Mouse (Mus musculus) hindbrain, embryonic 14.5 days (tissue): ENCODE results near the gene Capn11. TPM values are rescaled to one million over a fixed set of nuclear protein-coding genes. Genes with fewer than 3 reads are reported as not detected.

Source experiments
- ATAC-seq: fragments of 200-750 bp; cut with Nextera tagmentation; 2 replicates; pipeline ENCODE4 v1.8.0; 2017; ENCODE audit warnings: moderate number of reproducible peaks, mild to moderate bottlenecking, moderate TSS enrichment, moderate library complexity; ENCODE audit not compliant: low FRiP score
- DNase-seq: peaks from one replicate; pipeline ENCODE4 v3.0.0-alpha.2; 2015; ENCODE audit warnings: low spot score
- H3K27ac ChIP-seq: fragments of 300-500 bp; sonication (generic); 2 replicates; pipeline ENCODE4 v1.5.1; 2014; ENCODE audit warnings: mild to moderate bottlenecking, moderate library complexity
- H3K27me3 ChIP-seq: fragments of 300-500 bp; sonication (generic); 2 replicates; pipeline ENCODE4 v1.6.1; 2014; ENCODE audit warnings: mild to moderate bottlenecking, low read length, mixed read lengths; ENCODE audit not compliant: control insufficient read depth, insufficient read depth
- H3K36me3 ChIP-seq: fragments of 300-500 bp; sonication (generic); replicated peaks from 2 replicates; pipeline ENCODE4 v1.6.1; 2014; ENCODE audit not compliant: control insufficient read depth, insufficient read depth
- H3K4me1 ChIP-seq: fragments of 300-500 bp; sonication (generic); replicated peaks from 2 replicates; pipeline ENCODE4 v1.6.1; 2014; ENCODE audit warnings: antibody characterized with exemption, low read length, mixed read lengths; ENCODE audit not compliant: control insufficient read depth, insufficient read depth
- H3K4me2 ChIP-seq: fragments of 300-500 bp; sonication (generic); replicated peaks from 2 replicates; pipeline ENCODE4 v1.6.1; 2014; ENCODE audit warnings: mild to moderate bottlenecking, moderate library complexity
- H3K4me3 ChIP-seq: fragments of 300-500 bp; sonication (generic); replicated peaks from 2 replicates; pipeline ENCODE4 v1.5.1; 2014; ENCODE audit warnings: mild to moderate bottlenecking, low read length
- H3K9ac ChIP-seq: fragments of 300-500 bp; sonication (generic); 2 replicates; pipeline ENCODE4 v1.6.1; 2014
- H3K9me3 ChIP-seq: fragments of 300-500 bp; sonication (generic); 2 replicates; pipeline ENCODE4 v1.6.1; 2016; ENCODE audit warnings: low read length; ENCODE audit not compliant: control insufficient read depth
- WGBS: fragments of 180-500 bp; shearing (Covaris S2); extraction: QIAGEN DNeasy Blood & Tissue Kit; methylation state at CpG from one replicate; pipeline ENCODE4 v1.1.7; 2014; 5-methylcytosine and 5-hydroxymethylcytosine counted together
- polyA plus RNA-seq: library from polyadenylated mRNA; unstranded; fragments of >200 nt; fragmentation: Nextera tagmentation; extraction: Ambion mirVana; gene quantifications from 2 replicates; pipeline ENCODE4 v1.2.1, GENCODE M21; 2014

Capn11 gene
- polyA plus RNA-seq, 1 experiment from 2014 or later: 2.3 TPM

DNA sequence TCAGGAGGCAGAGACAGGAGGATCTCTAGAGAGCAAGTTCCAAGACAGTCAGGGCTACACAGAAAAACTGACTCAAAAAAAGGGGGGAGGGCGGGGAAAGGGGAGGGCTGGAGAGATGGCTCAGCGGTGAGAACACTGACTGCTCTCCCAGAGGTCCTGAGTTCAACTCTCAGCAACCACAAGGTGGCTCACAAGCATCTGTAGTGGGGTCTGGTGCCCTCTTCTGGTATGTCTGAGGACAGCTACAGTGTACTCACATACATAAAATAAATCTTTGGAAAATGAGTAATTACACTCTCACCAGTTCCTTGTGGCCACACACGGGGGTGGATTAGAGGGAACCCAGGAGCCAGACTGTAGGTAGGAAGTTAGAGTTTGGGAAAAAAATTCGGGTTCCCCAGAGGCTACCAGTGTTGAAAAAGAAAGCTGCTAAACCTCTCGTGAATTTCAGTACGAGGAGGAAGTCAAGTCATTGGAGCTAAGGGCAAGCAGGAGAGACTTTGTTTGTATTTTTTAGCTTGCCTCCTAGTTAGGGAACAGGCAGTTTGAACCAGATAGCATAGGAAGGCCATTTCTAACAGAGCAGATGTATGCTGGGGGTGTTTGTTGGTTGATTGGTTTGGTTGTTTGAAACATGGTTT, 76.3 kb downstream of the Capn11 start:
- peaks cover 10% of the 10 kb centered on the region; the same call in 1 of the 2 replicates for H3K4me1 ChIP-seq
- H3K27me3 ChIP-seq: no peaks in the 10 kb centered on the region
- H3K4me3 ChIP-seq: no peak overlapping the region
- ATAC-seq: no peak
- no peaks in the 10 kb centered on the region for H3K9me3 ChIP-seq
- H3K9ac ChIP-seq: no peak overlapping the region
- H3K4me2 ChIP-seq: no peak overlapping the region
- H3K27ac ChIP-seq: no peak overlapping the region
- no peak for DNase-seq
- no peaks in the 10 kb centered on the region for H3K36me3 ChIP-seq
- WGBS: 65% methylated on average over 6 of the region's 6 CpGs

DNA sequence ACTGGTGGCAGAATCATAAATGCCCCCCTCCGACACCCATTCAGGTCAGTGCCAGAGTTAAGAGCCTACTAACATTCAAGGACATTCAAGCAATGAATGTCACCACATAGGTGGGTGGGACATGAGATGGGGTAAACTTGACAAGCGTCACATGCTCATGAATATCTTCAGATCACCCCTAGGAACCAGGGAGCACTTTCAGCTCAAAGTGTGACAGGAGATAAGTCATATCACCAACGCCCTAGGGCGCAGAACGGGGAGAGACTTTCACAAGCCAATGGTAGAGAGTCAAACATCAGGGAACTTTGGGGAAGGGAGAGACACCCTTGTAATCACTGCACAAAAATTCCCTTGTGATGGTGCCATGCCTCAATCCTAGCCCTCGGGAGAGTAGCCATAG, 76.9 kb downstream of the Capn11 start:
- Histone ChIP-seq H3K27ac (no peak overlapping the region), H3K4me1 (peaks cover 10% of the 10 kb centered on the region; the same call in 1 of the 2 replicates), H3K4me2 (no peak overlapping the region), H3K9ac (no peak overlapping the region), H3K27me3 (no peaks in the 10 kb centered on the region), H3K4me3 (no peak overlapping the region), H3K36me3 (no peaks in the 10 kb centered on the region), H3K9me3 (no peaks in the 10 kb centered on the region)
- DNase-seq (no peak), ATAC-seq (no peak)
- 93% methylated on average over 6 of the region's 6 CpGs for WGBS

- Histone ChIP-seq H3K9ac (no peak overlapping the region), H3K27me3 (no peaks in the 10 kb centered on the region), H3K9me3 (no peaks in the 10 kb centered on the region), H3K4me1 (peaks cover 10% of the 10 kb centered on the region; the same call in 1 of the 2 replicates), H3K27ac (no peak overlapping the region), H3K4me2 (no peak overlapping the region), H3K4me3 (no peak overlapping the region), H3K36me3 (no peaks in the 10 kb centered on the region)
- 9% methylated on average over 2 of the region's 2 CpGs for WGBS
- ATAC-seq (no peak), DNase-seq (peak; percentile 86)
Observed at GRCm38 (mm10) chr17:45581567-45581983, 77.5 kb downstream of the Capn11 start.

- DNase-seq: no peak
Observed at GRCm38 (mm10) chr17:45580958-45581477, 78.1 kb downstream of the Capn11 start.

More at GRCm38 (mm10) chr17:45580958-45581477, 78.1 kb downstream of the Capn11 start:
- H3K4me1 ChIP-seq: peaks cover 10% of the 10 kb centered on the region; the same call in 1 of the 2 replicates
- WGBS: 38% methylated on average over 12 of the region's 12 CpGs
- H3K36me3 ChIP-seq: no peaks in the 10 kb centered on the region
- no peak for ATAC-seq
- H3K27me3 ChIP-seq: no peaks in the 10 kb centered on the region
- no peak overlapping the region for H3K4me2 ChIP-seq
- no peak overlapping the region for H3K27ac ChIP-seq
- no peak overlapping the region for H3K4me3 ChIP-seq
- H3K9ac ChIP-seq: no peak overlapping the region
- H3K9me3 ChIP-seq: no peaks in the 10 kb centered on the region

Other genes starting within 250 kb of the Capn11 start
- gene Cdc5l, start 225.6 kb downstream of the Capn11 start, polyA plus RNA-seq: 64.7 and 67.0 TPM in 2 replicates
- 1.5 and 2.2 TPM in 2 replicates for gene Spats1, start 183.9 kb downstream of the Capn11 start, polyA plus RNA-seq
- 15.2 and 15.8 TPM in 2 replicates for gene Aars2, start 152.5 kb downstream of the Capn11 start, polyA plus RNA-seq
- 3.8 TPM in 2 replicates for gene Tcte1, start 135.9 kb downstream of the Capn11 start, polyA plus RNA-seq
- 15.7 and 16.8 TPM in 2 replicates for gene Tmem151b, start 109.6 kb downstream of the Capn11 start, polyA plus RNA-seq
- 4.3 and 4.7 TPM in 2 replicates for gene Nfkbie, start 103.6 kb downstream of the Capn11 start, polyA plus RNA-seq
- gene Slc35b2, start 95.5 kb downstream of the Capn11 start, polyA plus RNA-seq: 83.1 and 84.2 TPM in 2 replicates
- gene Hsp90ab1, start 86.1 kb downstream of the Capn11 start, polyA plus RNA-seq: 1,324 and 1,355 TPM in 2 replicates
- gene Slc29a1, start 59.7 kb downstream of the Capn11 start, polyA plus RNA-seq: 41.5 and 42.7 TPM in 2 replicates
- gene Mymx, start 57.2 kb downstream of the Capn11 start, polyA plus RNA-seq: not detected in 2 replicates
- 116 and 132 TPM in 2 replicates for gene Mrpl14, start 27.0 kb upstream of the Capn11 start, polyA plus RNA-seq
- gene Tmem63b, start 27.6 kb upstream of the Capn11 start, polyA plus RNA-seq: 114 and 116 TPM in 2 replicates
- gene 1600014C23Rik, start 74.5 kb upstream of the Capn11 start, polyA plus RNA-seq: not detected in 2 replicates